Mouse (Mus musculus): ENCODE measurements around the gene Rbm25.

DNA sequence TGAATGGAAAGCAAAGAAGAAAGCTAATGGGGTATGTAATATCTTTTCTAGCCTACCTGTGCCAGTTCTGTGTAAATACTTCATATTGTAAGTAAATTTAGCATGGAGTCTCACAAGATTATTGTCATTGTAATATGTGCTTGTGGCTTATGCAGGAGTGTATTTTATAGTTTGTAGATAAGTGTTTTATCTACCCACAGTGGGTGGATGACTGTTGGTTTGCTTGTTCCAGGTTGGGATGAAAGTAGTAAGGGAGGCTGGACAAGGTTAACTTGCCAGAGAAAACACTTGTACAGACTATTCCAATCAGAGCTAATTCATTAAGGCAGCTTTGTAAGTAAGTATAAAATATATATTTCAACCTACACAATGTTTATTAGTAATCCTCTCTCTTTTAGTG, 20.4 kb downstream of the Rbm25 start:
- no peak for TF ChIP-seq POLR2A (IDR thresholded peaks at IDR 0.05; ENCODE audit: borderline replicate concordance, low read depth, low read length)
- no peak for TF ChIP-seq CTCF (IDR thresholded peaks at IDR 0.05; ENCODE audit: low read depth, low read length)

All from bone marrow macrophage, adult 2 months (primary cell).